Mouse (Mus musculus) liver, embryonic 15.5 days (tissue): ENCODE measurements around the gene Gle1. TPM values are rescaled to one million over a fixed set of nuclear protein-coding genes. Genes with fewer than 3 reads are reported as not detected.

Source experiments
- ATAC-seq: fragments of 200-750 bp; cut with Nextera tagmentation; 2 replicates; pipeline ENCODE4 v1.8.0; 2017; ENCODE audit warnings: moderate number of reproducible peaks, mild to moderate bottlenecking, moderate library complexity; ENCODE audit not compliant: insufficient read depth
- H3K27ac ChIP-seq: fragments of 300-500 bp; sonication (generic); replicated peaks from 2 replicates; pipeline ENCODE4 v1.5.1; 2015; ENCODE audit warnings: mild to moderate bottlenecking, inconsistent platforms
- H3K27me3 ChIP-seq: fragments of 300-500 bp; sonication (generic); 2 replicates; pipeline ENCODE4 v1.6.1; 2015; ENCODE audit warnings: mild to moderate bottlenecking, inconsistent platforms
- H3K36me3 ChIP-seq: fragments of 300-500 bp; sonication (generic); replicated peaks from 2 replicates; pipeline ENCODE4 v1.6.1; 2015; ENCODE audit warnings: moderate library complexity, mild to moderate bottlenecking, inconsistent platforms
- H3K4me1 ChIP-seq: fragments of 300-500 bp; sonication (generic); replicated peaks from 2 replicates; pipeline ENCODE4 v1.6.1; 2015; ENCODE audit warnings: inconsistent platforms
- H3K4me2 ChIP-seq: fragments of 300-500 bp; sonication (generic); 2 replicates; pipeline ENCODE4 v1.6.1; 2015; ENCODE audit warnings: moderate library complexity, mild to moderate bottlenecking, inconsistent platforms
- H3K4me3 ChIP-seq: fragments of 300-500 bp; sonication (generic); replicated peaks from 2 replicates; pipeline ENCODE4 v1.5.1; 2015; ENCODE audit warnings: mild to moderate bottlenecking, inconsistent platforms
- H3K9ac ChIP-seq: fragments of 300-500 bp; sonication (generic); 2 replicates; pipeline ENCODE4 v1.6.1; 2015; ENCODE audit warnings: moderate library complexity, mild to moderate bottlenecking, inconsistent platforms
- H3K9me3 ChIP-seq: fragments of 300-500 bp; sonication (generic); replicated peaks from 2 replicates; pipeline ENCODE4 v1.6.1; 2016; ENCODE audit warnings: inconsistent platforms
- WGBS: fragments of 180-500 bp; shearing (Covaris S2); methylation state at CpG from one replicate; pipeline ENCODE4 v1.1.7; 2015; ENCODE audit warnings: mixed read lengths; ENCODE audit not compliant: insufficient replicate concordance; 5-methylcytosine and 5-hydroxymethylcytosine counted together
- polyA plus RNA-seq: library from polyadenylated mRNA; unstranded; fragments of >200 nt; fragmentation: Nextera tagmentation; extraction: Ambion mirVana; gene quantifications from 2 replicates; pipeline ENCODE4 v1.2.1, GENCODE M21; 2015

The Gle1 gene
- polyA plus RNA-seq, 1 experiment from 2014 or later: 25.2 TPM

- no peaks in the 10 kb centered on the region for H3K9me3 ChIP-seq
- peaks cover 66% of the 10 kb centered on the region for H3K27me3 ChIP-seq
- no peak for ATAC-seq
- peak overlapping the region; percentile 65 for H3K27ac ChIP-seq
- H3K9ac ChIP-seq: 0 out of 2 replicates have a peak overlapping the region, but pooled peaks have one; percentile 30
- H3K4me2 ChIP-seq: peak overlapping the region; percentile 64
- H3K36me3 ChIP-seq: peaks cover 5% of the 10 kb centered on the region; the same call in 1 of the 2 replicates
- WGBS: 19% methylated on average over 10 of the region's 10 CpGs
- peaks cover 28% of the 10 kb centered on the region for H3K4me1 ChIP-seq
- H3K4me3 ChIP-seq: peak overlapping the region; percentile 66
Measured at GRCm38 (mm10) chr2:29964354-29965249, 29.4 kb downstream of the Gle1 start.

GRCm38 (mm10) chr2:29965250-29965843 lies 30.1 kb downstream of the Gle1 start, which contains the start of gene Sptan1:
TSS of gene Sptan1 (plus strand) at chr2:29965560.
- peak; percentile 96 for ATAC-seq
- Histone ChIP-seq H3K36me3 (no peaks in the 10 kb centered on the region; the same call in 1 of the 2 replicates), H3K4me1 (peaks cover 31% of the 10 kb centered on the region), H3K9ac (peak within 1 kb of the TSS; percentile 60), H3K9me3 (no peaks in the 10 kb centered on the region), H3K27ac (peak within 1 kb of the TSS; percentile 65), H3K4me2 (peak within 1 kb of the TSS; percentile 64), H3K27me3 (peaks cover 74% of the 10 kb centered on the region), H3K4me3 (peak within 1 kb of the TSS; percentile 66)
- 1% methylated on average over 81 of the region's 82 CpGs for WGBS

- H3K4me3 ChIP-seq: peak overlapping the region; percentile 66
- peak overlapping the region; percentile 41; the same call in 1 of the 2 replicates for H3K27ac ChIP-seq
- H3K4me2 ChIP-seq: peak overlapping the region; percentile 64
- H3K4me1 ChIP-seq: peaks cover 33% of the 10 kb centered on the region
- H3K36me3 ChIP-seq: no peaks in the 10 kb centered on the region
- H3K9me3 ChIP-seq: no peaks in the 10 kb centered on the region
- peak overlapping the region; percentile 60 for H3K9ac ChIP-seq
- WGBS: 1% methylated on average over 41 of the region's 41 CpGs
- ATAC-seq: no peak
- peaks cover 79% of the 10 kb centered on the region for H3K27me3 ChIP-seq
Measured at GRCm38 (mm10) chr2:29965906-29966305, 30.7 kb downstream of the Gle1 start.

- peaks cover 80% of the 10 kb centered on the region for H3K27me3 ChIP-seq
- H3K4me3 ChIP-seq: peak overlapping the region; percentile 66
- WGBS: 56% methylated on average over 2 of the region's 2 CpGs
- H3K9ac ChIP-seq: no peak overlapping the region
- no peak overlapping the region for H3K27ac ChIP-seq
- peaks cover 38% of the 10 kb centered on the region for H3K4me1 ChIP-seq
- H3K9me3 ChIP-seq: no peaks in the 10 kb centered on the region
- H3K36me3 ChIP-seq: no peaks in the 10 kb centered on the region
- no peak for ATAC-seq
- peak overlapping the region; percentile 64 for H3K4me2 ChIP-seq
Measured at GRCm38 (mm10) chr2:29966826-29967225, 31.6 kb downstream of the Gle1 start.

GRCm38 (mm10) chr2:29967768-29968167 lies 32.5 kb downstream of the Gle1 start:
- Histone ChIP-seq H3K27me3 (peaks cover 79% of the 10 kb centered on the region), H3K36me3 (no peaks in the 10 kb centered on the region), H3K9me3 (no peaks in the 10 kb centered on the region), H3K4me1 (peaks cover 46% of the 10 kb centered on the region), H3K27ac (no peak overlapping the region), H3K4me3 (no peak overlapping the region), H3K9ac (no peak overlapping the region), H3K4me2 (no peak overlapping the region)
- no peak for ATAC-seq
- 70% methylated on average over 5 of the region's 5 CpGs for WGBS

GRCm38 (mm10) chr2:29968638-29969037 lies 33.4 kb downstream of the Gle1 start:
- no peak overlapping the region for H3K4me2 ChIP-seq
- no peaks in the 10 kb centered on the region for H3K9me3 ChIP-seq
- no peak overlapping the region for H3K27ac ChIP-seq
- H3K9ac ChIP-seq: no peak overlapping the region
- H3K4me1 ChIP-seq: peaks cover 52% of the 10 kb centered on the region
- ATAC-seq: no peak
- no peaks in the 10 kb centered on the region for H3K36me3 ChIP-seq
- 56% methylated on average over 5 of the region's 5 CpGs for WGBS
- no peak overlapping the region for H3K4me3 ChIP-seq
- peaks cover 71% of the 10 kb centered on the region for H3K27me3 ChIP-seq

- no peak overlapping the region for H3K4me2 ChIP-seq
- no peaks in the 10 kb centered on the region for H3K9me3 ChIP-seq
Measured at GRCm38 (mm10) chr2:29971838-29972635, 36.8 kb downstream of the Gle1 start.

GRCm38 (mm10) chr2:29973525-29973924 lies 38.3 kb downstream of the Gle1 start:
- no peak overlapping the region for H3K27ac ChIP-seq
- H3K4me3 ChIP-seq: no peak overlapping the region
- peaks cover 31% of the 10 kb centered on the region for H3K4me1 ChIP-seq
- H3K9ac ChIP-seq: no peak overlapping the region
- no peaks in the 10 kb centered on the region for H3K9me3 ChIP-seq
- ATAC-seq: no peak
- 4% methylated on average over 2 of the region's 2 CpGs for WGBS
- no peak overlapping the region for H3K4me2 ChIP-seq
- H3K27me3 ChIP-seq: peaks cover 22% of the 10 kb centered on the region
- H3K36me3 ChIP-seq: 0 out of 2 replicates have a peak, but pooled peaks cover 6% of the 10 kb centered on the region

More at GRCm38 (mm10) chr2:29971838-29972635, 36.8 kb downstream of the Gle1 start:
- 35% methylated on average over 9 of the region's 9 CpGs for WGBS
- Histone ChIP-seq H3K9ac (no peak overlapping the region), H3K36me3 (no peaks in the 10 kb centered on the region), H3K27me3 (peaks cover 37% of the 10 kb centered on the region), H3K4me3 (no peak overlapping the region), H3K27ac (0 out of 2 replicates have a peak overlapping the region, but pooled peaks have one; percentile 16), H3K4me1 (peaks cover 36% of the 10 kb centered on the region)
- peak; percentile 65 for ATAC-seq

GRCm38 (mm10) chr2:29977307-29977706 lies 42.1 kb downstream of the Gle1 start:
- peaks cover 21% of the 10 kb centered on the region for H3K36me3 ChIP-seq
- H3K4me2 ChIP-seq: no peak overlapping the region
- H3K9me3 ChIP-seq: no peaks in the 10 kb centered on the region
- H3K4me1 ChIP-seq: peaks cover 10% of the 10 kb centered on the region
- no peaks in the 10 kb centered on the region; the same call in 1 of the 2 replicates for H3K27me3 ChIP-seq
- no peak overlapping the region for H3K4me3 ChIP-seq
- H3K27ac ChIP-seq: no peak overlapping the region
- no peak overlapping the region for H3K9ac ChIP-seq
- no peak for ATAC-seq

GRCm38 (mm10) chr2:29980661-29981060 lies 45.4 kb downstream of the Gle1 start:
- WGBS: 69% methylated on average over 1 of the region's 1 CpGs
- Histone ChIP-seq H3K9ac (no peak overlapping the region), H3K4me3 (no peak overlapping the region), H3K27me3 (no peaks in the 10 kb centered on the region), H3K36me3 (peaks cover 41% of the 10 kb centered on the region), H3K9me3 (no peaks in the 10 kb centered on the region), H3K27ac (no peak overlapping the region), H3K4me2 (no peak overlapping the region), H3K4me1 (no peaks in the 10 kb centered on the region)
- no peak for ATAC-seq
